Mouse (Mus musculus) forebrain, embryonic 16.5 days (tissue): ENCODE measurements around the gene Sash3. TPM values are rescaled to one million over a fixed set of nuclear protein-coding genes. Genes with fewer than 3 reads are reported as not detected.

Experiments
- ATAC-seq: fragments of 200-750 bp; cut with Nextera tagmentation; 2 replicates; pipeline ENCODE4 v1.8.0; 2017; ENCODE audit warnings: mild to moderate bottlenecking, moderate library complexity
- H3K27ac ChIP-seq: fragments of 300-500 bp; sonication (generic); 2 replicates; pipeline ENCODE4 v1.5.1; 2014; ENCODE audit warnings: low read length, control low read depth
- H3K27me3 ChIP-seq: fragments of 300-500 bp; sonication (generic); replicated peaks from 2 replicates; pipeline ENCODE4 v1.6.1; 2014; ENCODE audit warnings: low read length; ENCODE audit not compliant: control insufficient read depth, insufficient read depth
- H3K36me3 ChIP-seq: fragments of 300-500 bp; sonication (generic); 2 replicates; pipeline ENCODE4 v1.6.1; 2014; ENCODE audit not compliant: control insufficient read depth, insufficient read depth
- H3K4me1 ChIP-seq: fragments of 300-500 bp; sonication (generic); replicated peaks from 2 replicates; pipeline ENCODE4 v1.6.1; 2014; ENCODE audit warnings: low read length; ENCODE audit not compliant: control insufficient read depth, insufficient read depth
- H3K4me2 ChIP-seq: fragments of 300-500 bp; sonication (generic); 2 replicates; pipeline ENCODE4 v1.6.1; 2014; ENCODE audit warnings: mild to moderate bottlenecking, low read length, control low read depth
- H3K4me3 ChIP-seq: fragments of 300-500 bp; sonication (generic); replicated peaks from 2 replicates; pipeline ENCODE4 v1.5.1; 2014; ENCODE audit warnings: mild to moderate bottlenecking, low read length, control low read depth
- H3K9ac ChIP-seq: fragments of 300-500 bp; sonication (generic); replicated peaks from 2 replicates; pipeline ENCODE4 v1.6.1; 2014; ENCODE audit warnings: low read depth, low read length, control low read depth
- H3K9me3 ChIP-seq: fragments of 300-500 bp; sonication (generic); 2 replicates; pipeline ENCODE4 v1.6.1; 2016; ENCODE audit warnings: low read length; ENCODE audit not compliant: control insufficient read depth
- WGBS: fragments of 180-500 bp; shearing (Covaris S2); extraction: QIAGEN DNeasy Blood & Tissue Kit; methylation state at CpG from one replicate; pipeline ENCODE4 v1.1.7; 2014; 5-methylcytosine and 5-hydroxymethylcytosine counted together
- polyA plus RNA-seq: library from polyadenylated mRNA; unstranded; fragments of >200 nt; fragmentation: Nextera tagmentation; extraction: Ambion mirVana; gene quantifications from 2 replicates; pipeline ENCODE4 v1.2.1, GENCODE M21; 2015

Sash3 gene
- 0.90 and 1.1 TPM in 2 replicates for polyA plus RNA-seq

DNA sequence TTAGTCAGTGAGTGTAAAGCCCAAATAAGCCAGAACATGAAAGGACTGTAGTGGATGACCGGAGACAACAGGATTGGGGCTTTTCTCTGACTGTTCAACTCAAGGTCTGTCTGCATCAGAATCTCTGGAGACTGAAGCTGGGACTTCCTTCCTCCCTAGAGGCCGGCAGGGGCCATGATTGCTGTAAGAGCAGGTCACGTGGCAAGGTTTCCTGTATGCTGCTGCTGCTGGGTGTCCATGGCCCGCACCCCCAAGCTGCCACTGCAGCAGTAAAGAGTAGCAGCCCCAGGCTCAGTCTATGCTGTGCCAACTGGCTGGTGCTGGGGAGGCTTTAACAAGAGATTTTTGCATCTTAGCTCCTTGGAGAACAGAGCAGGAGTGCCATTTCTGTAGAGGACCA is at the start of gene Sash3:
TSS of gene Sash3 (plus strand) at position 175 of the 400 bp plus-strand sequence.
- Histone ChIP-seq H3K4me3 (no peak within 1 kb of the TSS), H3K9ac (no peak within 1 kb of the TSS), H3K9me3 (no peaks in the 10 kb centered on the region), H3K36me3 (no peaks in the 10 kb centered on the region), H3K4me1 (no peaks in the 10 kb centered on the region), H3K4me2 (no peak within 1 kb of the TSS), H3K27ac (no peak within 1 kb of the TSS), H3K27me3 (no peaks in the 10 kb centered on the region)
- ATAC-seq: no peak
- 95% methylated on average over 4 of the region's 4 CpGs for WGBS

DNA sequence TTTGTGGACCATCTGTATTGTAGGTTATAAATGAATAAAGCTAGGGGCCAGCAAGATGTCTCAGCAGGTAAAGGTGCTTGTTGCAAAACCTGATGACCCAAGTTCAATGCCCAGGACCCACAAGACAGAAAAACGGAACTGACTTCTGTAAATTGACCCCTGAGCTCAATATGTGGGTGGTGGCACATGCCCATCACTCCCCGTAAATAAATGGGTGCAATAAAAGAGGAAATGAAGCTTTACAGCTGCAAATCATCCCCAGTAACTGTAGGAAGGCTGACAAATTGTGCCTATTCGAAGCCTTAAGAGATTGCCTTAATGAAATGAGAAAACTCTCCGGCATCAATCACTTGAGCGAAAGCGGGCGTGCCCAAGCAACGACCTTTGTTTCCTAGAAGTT is 49.7 kb upstream of the Sash3 start:
- Histone ChIP-seq H3K27ac (no peak overlapping the region), H3K9me3 (no peaks in the 10 kb centered on the region), H3K9ac (no peak overlapping the region), H3K27me3 (no peaks in the 10 kb centered on the region), H3K4me1 (no peaks in the 10 kb centered on the region), H3K4me2 (no peak overlapping the region), H3K36me3 (no peaks in the 10 kb centered on the region), H3K4me3 (no peak overlapping the region)
- ATAC-seq: no peak
- WGBS: 74% methylated on average over 8 of the region's 8 CpGs

DNA sequence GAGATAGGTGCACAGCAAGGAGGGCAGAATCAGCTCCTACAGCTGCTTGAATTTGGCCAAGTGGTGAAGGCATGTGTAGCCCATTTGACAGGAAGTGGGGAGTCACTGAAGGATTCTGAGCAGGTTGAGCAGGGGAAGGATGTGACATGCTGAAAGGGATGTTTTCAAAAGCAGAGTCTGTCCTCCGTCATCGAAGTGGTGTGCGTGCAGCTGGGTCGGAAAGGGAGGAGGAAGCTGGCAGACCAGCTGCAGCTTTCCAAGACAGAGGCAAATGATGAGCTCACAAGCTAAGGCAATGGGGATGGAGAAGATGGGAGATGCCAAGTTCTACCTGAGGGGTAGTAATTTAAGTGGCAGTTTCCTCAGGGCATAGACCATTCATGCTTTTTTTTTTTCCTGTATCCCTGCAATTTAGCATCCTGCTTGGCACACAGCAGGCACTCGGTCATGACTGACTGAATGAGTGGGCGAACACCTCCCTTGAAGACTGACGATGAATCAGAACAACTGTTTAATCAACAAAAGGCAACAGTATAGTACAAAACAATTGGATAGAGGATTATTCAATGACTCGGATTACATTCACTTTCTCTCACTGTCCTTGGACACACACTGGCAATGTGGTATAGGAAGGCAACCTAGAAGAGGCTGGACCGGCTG is 47.6 kb upstream of the Sash3 start:
- no peaks in the 10 kb centered on the region for H3K4me1 ChIP-seq
- no peak overlapping the region for H3K27ac ChIP-seq
- no peak overlapping the region for H3K4me2 ChIP-seq
- H3K27me3 ChIP-seq: no peaks in the 10 kb centered on the region
- 74% methylated on average over 9 of the region's 9 CpGs for WGBS
- ATAC-seq: no peak
- no peaks in the 10 kb centered on the region for H3K36me3 ChIP-seq
- H3K9me3 ChIP-seq: no peaks in the 10 kb centered on the region
- H3K4me3 ChIP-seq: no peak overlapping the region
- no peak overlapping the region for H3K9ac ChIP-seq

DNA sequence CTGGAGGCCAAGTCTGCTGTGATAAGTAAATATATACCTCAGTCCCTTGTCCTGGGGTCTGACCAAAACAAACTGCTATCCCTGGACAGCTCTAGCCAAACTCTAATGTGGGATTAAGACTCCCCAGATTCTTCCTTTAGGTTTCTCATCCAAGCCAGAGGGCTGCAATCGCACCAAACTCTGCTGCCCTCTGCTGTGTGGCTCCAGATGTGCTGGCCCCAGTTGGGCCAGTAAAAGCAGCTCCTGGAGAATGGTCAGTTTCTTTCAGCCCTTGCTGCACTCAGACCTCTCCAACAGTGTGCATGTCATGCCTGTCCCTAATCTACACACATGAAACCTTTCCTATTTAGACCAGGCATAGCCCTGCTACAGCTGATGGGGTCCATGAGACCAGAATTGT is 46.4 kb upstream of the Sash3 start:
- no peak for ATAC-seq
- no peak overlapping the region for H3K9ac ChIP-seq

DNA sequence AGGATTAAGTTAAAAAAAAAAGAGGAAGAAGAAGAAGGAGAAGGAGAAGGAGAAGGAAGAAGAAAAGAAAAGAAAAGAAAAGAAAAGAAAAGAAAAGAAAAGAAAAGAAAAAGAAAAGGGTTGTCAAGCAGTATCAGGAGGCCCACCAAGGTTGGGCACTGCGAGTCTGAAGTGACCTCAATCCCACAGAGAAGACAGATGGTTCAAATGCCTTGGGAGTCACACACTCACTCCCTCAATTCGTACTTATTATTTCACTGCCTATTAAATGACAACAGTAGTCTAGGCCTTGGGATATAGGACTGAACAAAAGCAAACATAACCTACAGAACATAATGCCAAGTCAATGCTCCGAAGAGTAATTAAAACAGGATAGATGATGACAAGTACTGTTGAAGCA is 43.0 kb upstream of the Sash3 start:
- ATAC-seq: no peak
- WGBS: 76% methylated on average over 3 of the region's 3 CpGs
- Histone ChIP-seq H3K36me3 (no peaks in the 10 kb centered on the region), H3K4me1 (no peaks in the 10 kb centered on the region), H3K4me2 (no peak overlapping the region), H3K9ac (no peak overlapping the region), H3K4me3 (no peak overlapping the region), H3K27ac (no peak overlapping the region), H3K9me3 (no peaks in the 10 kb centered on the region), H3K27me3 (no peaks in the 10 kb centered on the region)

More for the DNA sequence above, 46.4 kb upstream of the Sash3 start:
- Histone ChIP-seq H3K9me3 (no peaks in the 10 kb centered on the region), H3K4me1 (no peaks in the 10 kb centered on the region), H3K4me3 (no peak overlapping the region), H3K27me3 (no peaks in the 10 kb centered on the region), H3K4me2 (no peak overlapping the region), H3K36me3 (no peaks in the 10 kb centered on the region), H3K27ac (no peak overlapping the region)
- WGBS: 7% methylated on average over 1 of the region's 1 CpGs

DNA sequence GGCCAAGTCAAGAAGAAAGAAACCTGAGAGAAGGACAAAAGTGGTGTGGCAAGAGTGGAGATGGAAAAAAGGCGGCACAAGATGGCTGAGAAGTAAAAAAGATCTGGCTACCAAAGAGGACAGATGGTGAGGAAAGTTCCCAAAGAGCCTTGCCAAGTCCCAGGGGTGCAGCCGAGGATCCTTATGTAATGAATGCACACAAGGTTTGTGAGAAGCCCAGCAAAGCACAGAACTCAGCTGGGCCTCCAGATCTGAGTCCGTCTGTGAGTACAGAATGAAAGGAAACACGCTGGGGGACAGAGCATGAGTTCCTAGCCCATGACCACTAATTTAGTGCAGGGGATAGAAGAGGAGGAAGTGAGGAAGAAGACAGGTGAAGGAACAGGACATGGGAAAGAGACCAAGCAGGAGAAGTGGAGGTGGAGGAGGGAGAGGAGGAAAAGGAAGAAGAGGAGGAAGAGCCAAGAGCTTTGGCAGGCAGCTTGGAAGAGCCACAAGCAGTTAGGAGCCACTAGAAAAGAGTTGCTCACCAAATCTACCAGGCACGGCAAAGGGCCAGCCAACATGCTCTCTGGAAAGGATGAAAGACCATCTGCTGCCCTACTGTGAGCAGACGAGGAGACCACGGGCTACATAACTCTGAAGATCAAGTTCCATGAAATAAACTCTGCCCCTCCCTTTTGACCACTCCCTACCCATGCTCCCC is 41.3 kb upstream of the Sash3 start:
- no peaks in the 10 kb centered on the region for H3K27me3 ChIP-seq
- H3K4me3 ChIP-seq: no peak overlapping the region
- no peak overlapping the region for H3K27ac ChIP-seq
- no peaks in the 10 kb centered on the region for H3K36me3 ChIP-seq
- H3K9me3 ChIP-seq: no peaks in the 10 kb centered on the region
- no peaks in the 10 kb centered on the region for H3K4me1 ChIP-seq
- no peak overlapping the region for H3K4me2 ChIP-seq
- ATAC-seq: no peak
- 64% methylated on average over 7 of the region's 7 CpGs for WGBS
- no peak overlapping the region for H3K9ac ChIP-seq

DNA sequence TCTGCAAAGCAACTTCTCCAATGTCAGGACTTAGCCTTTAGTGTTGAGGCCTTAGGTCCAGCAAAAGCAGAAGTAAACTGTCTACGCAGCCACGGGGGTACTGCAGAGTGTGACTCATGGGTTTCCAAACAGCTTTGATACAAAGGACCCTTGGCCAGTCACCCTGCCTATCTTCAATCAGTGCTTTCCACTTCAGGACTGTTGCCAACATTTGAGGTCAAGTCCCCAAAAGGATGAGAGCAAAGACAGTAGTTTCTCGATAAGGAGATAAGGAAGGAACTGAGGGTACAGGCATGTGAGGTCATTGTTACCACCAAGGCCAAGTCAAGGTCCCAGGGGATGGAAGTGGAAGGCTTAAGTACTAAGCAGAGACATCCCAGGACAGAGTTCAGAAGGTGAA is 40.0 kb upstream of the Sash3 start:
- Histone ChIP-seq H3K4me1 (no peaks in the 10 kb centered on the region), H3K27ac (no peak overlapping the region), H3K4me2 (no peak overlapping the region), H3K27me3 (no peaks in the 10 kb centered on the region), H3K4me3 (no peak overlapping the region), H3K9ac (no peak overlapping the region), H3K36me3 (no peaks in the 10 kb centered on the region), H3K9me3 (no peaks in the 10 kb centered on the region)
- WGBS: 85% methylated on average over 3 of the region's 3 CpGs
- ATAC-seq: no peak

DNA sequence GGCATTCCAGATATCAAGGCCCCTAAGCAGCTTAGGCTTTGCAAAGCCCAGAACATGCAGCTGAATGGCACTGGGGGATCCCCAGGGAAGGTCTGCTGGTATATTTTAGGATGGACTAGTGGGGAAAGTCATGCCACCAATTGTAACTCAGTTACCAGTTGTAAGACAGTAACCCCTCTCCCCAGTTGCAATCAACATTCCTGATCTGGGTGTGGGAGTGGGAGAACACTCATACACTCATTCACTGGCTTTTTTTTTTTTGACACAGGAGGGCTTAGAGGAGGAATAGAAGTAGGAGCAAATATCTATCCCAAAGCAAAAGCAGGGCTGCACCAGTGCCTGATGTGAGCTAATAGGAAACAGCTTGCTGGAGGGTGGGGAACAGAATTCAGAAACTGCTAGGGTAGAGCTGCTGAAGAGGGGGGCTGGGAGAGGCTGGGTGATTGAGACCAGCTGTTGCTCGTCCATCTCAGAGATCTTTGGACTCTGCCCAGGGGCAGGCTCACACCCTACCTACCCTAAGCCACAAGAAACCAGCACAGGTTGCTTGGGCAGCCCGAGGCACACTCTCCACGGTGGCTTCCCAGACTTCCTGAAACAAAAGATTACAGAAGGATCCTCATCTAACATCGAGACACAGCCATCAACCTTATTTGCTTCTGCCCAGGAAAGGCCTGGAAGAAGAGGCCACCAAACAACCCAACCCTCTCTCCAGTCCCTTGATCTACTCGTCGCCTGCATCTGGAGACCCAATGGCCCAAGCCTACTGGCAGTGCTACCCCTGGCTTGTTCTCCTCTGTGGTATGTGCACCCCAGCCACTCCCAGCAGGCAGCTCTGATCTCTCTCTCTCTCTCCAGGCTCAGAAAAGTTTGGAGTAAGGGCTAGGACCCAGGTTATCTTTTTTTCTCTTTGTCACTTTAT is 37.6 kb upstream of the Sash3 start, which contains the start of gene Xpnpep2:
TSS of gene Xpnpep2 (plus strand) at position 332 of the 922 bp plus-strand sequence.
- no peak for ATAC-seq
- H3K36me3 ChIP-seq: no peaks in the 10 kb centered on the region
- H3K27me3 ChIP-seq: no peaks in the 10 kb centered on the region
- H3K27ac ChIP-seq: no peak within 1 kb of the TSS
- no peak within 1 kb of the TSS for H3K4me3 ChIP-seq
- no peak within 1 kb of the TSS for H3K4me2 ChIP-seq
- H3K9me3 ChIP-seq: no peaks in the 10 kb centered on the region
- H3K4me1 ChIP-seq: no peaks in the 10 kb centered on the region
- WGBS: 70% methylated on average over 6 of the region's 6 CpGs
- no peak within 1 kb of the TSS for H3K9ac ChIP-seq

DNA sequence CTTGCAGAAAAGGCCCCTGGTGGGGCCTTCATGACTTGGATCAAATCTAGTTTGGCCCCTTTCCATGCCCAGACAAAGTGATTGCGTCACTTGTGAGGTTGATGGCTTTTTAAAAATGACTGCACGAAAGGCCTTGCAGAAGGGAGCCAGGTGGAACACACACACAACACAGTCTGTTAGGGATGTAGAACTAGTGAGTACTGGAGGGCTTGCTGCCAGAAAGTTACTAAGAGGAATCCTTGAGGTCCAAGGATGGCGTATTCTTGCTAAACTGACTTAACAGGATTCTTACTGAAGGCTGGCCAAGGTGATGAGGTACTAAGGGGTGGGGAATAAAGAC is 37.0 kb upstream of the Sash3 start:
- Histone ChIP-seq H3K9ac (no peak overlapping the region), H3K4me2 (no peak overlapping the region), H3K4me3 (no peak overlapping the region), H3K9me3 (no peaks in the 10 kb centered on the region), H3K27me3 (no peaks in the 10 kb centered on the region), H3K27ac (no peak overlapping the region), H3K36me3 (no peaks in the 10 kb centered on the region), H3K4me1 (no peaks in the 10 kb centered on the region)
- ATAC-seq: no peak
- 51% methylated on average over 3 of the region's 3 CpGs for WGBS
